Mouse (Mus musculus) C2C12 (cell line): ENCODE measurements around the gene Amigo1. TPM values are rescaled to one million over a fixed set of nuclear protein-coding genes. Genes with fewer than 3 reads are reported as not detected.
A peak's percentile ranks its signal among the peaks of the same experiment; 100 is the strongest.

Experiments used
- H3K27me3 ChIP-seq: one replicate; pipeline ENCODE4 v1.6.1; 2011; ENCODE audit not compliant: control insufficient read depth, insufficient read depth, insufficient read length
- H3K36me3 ChIP-seq: one replicate; pipeline ENCODE4 v1.6.1; 2011; ENCODE audit not compliant: control insufficient read depth, insufficient read depth
- H3K4me3 ChIP-seq: one replicate; pipeline ENCODE4 v1.5.1; 2011; ENCODE audit warnings: mild to moderate bottlenecking, control low read depth; ENCODE audit not compliant: poor library complexity, insufficient read depth, severe bottlenecking
- H3K79me2 ChIP-seq: one replicate; pipeline ENCODE4 v1.6.1; 2011; ENCODE audit not compliant: control insufficient read depth, insufficient read depth
- H3K79me3 ChIP-seq: one replicate; pipeline ENCODE4 v1.6.1; 2011; ENCODE audit warnings: low read depth, control low read depth
- H3ac ChIP-seq: one replicate; pipeline ENCODE3; 2011; ENCODE audit warnings: low read depth; ENCODE audit not compliant: control insufficient read depth, insufficient read length
- CEBPB ChIP-seq: IDR thresholded peaks from one replicate; pipeline ENCODE4 v1.6.1; 2011; ENCODE audit warnings: low read depth, mild to moderate bottlenecking, control low read depth, moderate library complexity
- CTCF ChIP-seq: IDR thresholded peaks from one replicate; pipeline ENCODE4 v1.5.1; 2011; ENCODE audit not compliant: control insufficient read depth, insufficient read depth, insufficient read length
- FOSL1 ChIP-seq: IDR thresholded peaks from one replicate; pipeline ENCODE4 v1.8.0; 2011; ENCODE audit warnings: mild to moderate bottlenecking, low read length; ENCODE audit not compliant: poor library complexity, insufficient read depth, severe bottlenecking
- MAX ChIP-seq: IDR thresholded peaks from one replicate; pipeline ENCODE4 v1.6.1; 2011; ENCODE audit warnings: mild to moderate bottlenecking, control low read depth
- MYOD1 ChIP-seq: IDR thresholded peaks from one replicate; pipeline ENCODE4 v1.6.1; 2011; ENCODE audit warnings: low read depth; ENCODE audit not compliant: control insufficient read depth, insufficient read length
- MYOG ChIP-seq: IDR thresholded peaks from one replicate; pipeline ENCODE4 v1.6.1; 2011; ENCODE audit not compliant: control insufficient read depth, insufficient read length; ENCODE audit errors: extremely low read depth
- USF1 ChIP-seq: IDR thresholded peaks from one replicate; pipeline ENCODE4 v1.6.1; 2011; ENCODE audit warnings: low read depth, mild to moderate bottlenecking, control low read depth, moderate library complexity
- polyA plus RNA-seq: library from polyadenylated mRNA; unstranded; fragments of >200 nt; fragmentation: generic; extraction: Trizol; gene quantifications from one replicate; pipeline ENCODE4 v1.2.1, GENCODE M21; 2012; ENCODE audit warnings: missing spikeins

Amigo1 gene
- polyA plus RNA-seq, 1 experiment = 1.9 TPM

- TF ChIP-seq MYOG (no peak), FOSL1 (no peak), USF1 (no peak), CTCF (no peak), MYOD1 (no peak), MAX (no peak), CEBPB (no peak)
- H3ac ChIP-seq = no peak overlapping the region
- H3K4me3 ChIP-seq = no peak overlapping the region
- H3K79me2 ChIP-seq = peaks cover 17% of the 10 kb centered on the region
- H3K79me3 ChIP-seq = peaks cover 9% of the 10 kb centered on the region
- peaks cover 26% of the 10 kb centered on the region for H3K36me3 ChIP-seq
- H3K27me3 ChIP-seq = no peaks in the 10 kb centered on the region
These were observed 18.3 kb downstream of the Amigo1 start for GRCm38 (mm10) chr3:108204470-108204869.

GRCm38 (mm10) chr3:108205601-108206000, 19.5 kb downstream of the Amigo1 start:
- H3K79me2 ChIP-seq = peaks cover 23% of the 10 kb centered on the region
- no peaks in the 10 kb centered on the region for H3K27me3 ChIP-seq
- H3K79me3 ChIP-seq = peaks cover 6% of the 10 kb centered on the region
- H3K4me3 ChIP-seq = no peak overlapping the region
- peaks cover 26% of the 10 kb centered on the region for H3K36me3 ChIP-seq
- H3ac ChIP-seq = no peak overlapping the region
- TF ChIP-seq CTCF (no peak), FOSL1 (no peak), MYOD1 (no peak), USF1 (no peak), MYOG (no peak), CEBPB (no peak), MAX (no peak)

GRCm38 (mm10) chr3:108206731-108207375, 20.7 kb downstream of the Amigo1 start:
- peaks cover 23% of the 10 kb centered on the region for H3K79me2 ChIP-seq
- no peak overlapping the region for H3ac ChIP-seq
- H3K79me3 ChIP-seq = peaks cover 6% of the 10 kb centered on the region
- H3K4me3 ChIP-seq = no peak overlapping the region
- H3K27me3 ChIP-seq = no peaks in the 10 kb centered on the region
- no peak for TF ChIP-seq CTCF
- H3K36me3 ChIP-seq = peaks cover 26% of the 10 kb centered on the region

GRCm38 (mm10) chr3:108209001-108209400, 22.9 kb downstream of the Amigo1 start:
- peak overlapping the region; percentile 59 for H3K4me3 ChIP-seq
- peaks cover 6% of the 10 kb centered on the region for H3K79me3 ChIP-seq
- peaks cover 4% of the 10 kb centered on the region for H3K27me3 ChIP-seq
- no peak for TF ChIP-seq USF1
- no peak for TF ChIP-seq MYOG
- no peak for TF ChIP-seq MAX
- no peak for TF ChIP-seq MYOD1
- no peak for TF ChIP-seq CEBPB
- no peak for TF ChIP-seq FOSL1
- no peak for TF ChIP-seq CTCF
- no peak overlapping the region for H3ac ChIP-seq
- H3K79me2 ChIP-seq = peaks cover 23% of the 10 kb centered on the region
- peaks cover 12% of the 10 kb centered on the region for H3K36me3 ChIP-seq

GRCm38 (mm10) chr3:108209536-108209935, 23.4 kb downstream of the Amigo1 start:
- Histone ChIP-seq H3ac (peak overlapping the region; percentile 80), H3K79me3 (peaks cover 6% of the 10 kb centered on the region), H3K4me3 (peak overlapping the region; percentile 59), H3K79me2 (peaks cover 23% of the 10 kb centered on the region), H3K36me3 (peaks cover 11% of the 10 kb centered on the region), H3K27me3 (peaks cover 9% of the 10 kb centered on the region)
- no peak for TF ChIP-seq MAX
- no peak for TF ChIP-seq USF1
- no peak for TF ChIP-seq CTCF

- H3K79me3 ChIP-seq = peaks cover 6% of the 10 kb centered on the region
- H3ac ChIP-seq = peak overlapping the region; percentile 80
- no peak for TF ChIP-seq CEBPB
- TF ChIP-seq MYOG = no peak
- TF ChIP-seq FOSL1 = no peak
- TF ChIP-seq MYOD1 = no peak
- TF ChIP-seq USF1 = no peak
- TF ChIP-seq MAX = no peak
- H3K27me3 ChIP-seq = peaks cover 9% of the 10 kb centered on the region
- peak overlapping the region; percentile 59 for H3K4me3 ChIP-seq
- H3K79me2 ChIP-seq = peaks cover 23% of the 10 kb centered on the region
- H3K36me3 ChIP-seq = peaks cover 5% of the 10 kb centered on the region
These were observed 24.0 kb downstream of the Amigo1 start for GRCm38 (mm10) chr3:108209946-108210770.
